Mouse (Mus musculus): ENCODE results near the gene Fancc.
"Not testable (repeated sequence)": the region's sequence is repeated elsewhere in the genome, so short reads cannot be mapped to it uniquely, and the experiment has no call there.

Fancc gene

DNA sequence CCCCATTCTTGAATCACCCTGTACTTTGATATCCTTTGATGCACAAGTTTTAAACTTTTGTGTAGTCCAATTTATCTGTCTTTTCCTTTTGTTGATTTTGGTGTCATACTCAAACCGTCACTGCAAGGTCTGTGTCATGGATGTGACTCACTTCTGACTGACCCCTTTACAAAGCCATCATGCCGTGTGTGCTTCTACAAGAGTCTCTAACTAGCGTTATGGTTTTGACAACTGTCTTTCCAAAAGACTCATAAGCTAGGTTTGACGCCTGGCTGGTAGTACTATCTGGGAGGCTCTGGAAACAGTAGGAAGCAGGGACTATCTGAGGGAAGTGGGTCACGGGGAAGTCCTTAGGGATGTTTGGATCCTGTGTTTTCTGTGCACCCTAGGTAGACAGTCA is 180.7 kb downstream of the Fancc start:
- DNase-seq (ENCODE audit: low spot score) = no peak

DNA sequence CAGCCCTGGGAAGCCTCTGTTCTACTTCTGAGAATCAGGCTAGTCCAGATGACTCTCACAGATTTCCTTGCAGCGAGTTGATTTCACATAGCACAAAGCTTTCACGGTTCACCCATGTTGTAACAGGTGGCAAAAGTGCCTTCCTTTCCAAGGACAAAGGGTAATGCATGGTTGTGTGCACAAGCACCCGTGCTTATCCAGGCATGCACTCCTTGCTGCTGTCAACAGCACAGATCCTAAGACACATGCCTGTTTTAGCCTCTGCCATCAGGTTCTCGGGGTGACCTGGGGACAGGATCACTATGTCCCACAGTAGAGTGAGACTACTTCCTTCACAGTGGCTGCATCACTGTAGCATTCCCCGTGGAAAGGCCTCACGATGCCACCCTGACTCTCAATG is 181.3 kb downstream of the Fancc start:
- DNase-seq (ENCODE audit: low spot score) = no peak

GRCm38 (mm10) chr13:63315111-63315510 is 182.0 kb downstream of the Fancc start:
- not testable (repeated sequence) for DNase-seq (ENCODE audit: low spot score)

DNA sequence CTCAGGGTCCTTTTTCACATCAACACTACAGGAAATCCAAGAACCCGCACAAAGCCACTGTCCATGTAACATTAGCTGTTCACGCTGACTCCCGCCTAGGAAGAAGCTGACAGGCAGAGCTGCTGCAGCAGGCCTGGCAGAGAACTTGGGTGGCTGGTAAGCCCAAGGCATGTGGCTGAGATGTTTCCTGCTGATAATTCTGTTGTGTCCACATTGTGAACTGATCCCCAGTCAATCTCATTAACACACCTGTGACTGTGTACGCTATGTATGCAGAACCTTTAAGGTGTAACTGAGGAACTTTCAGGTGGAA is 182.5 kb downstream of the Fancc start:
- no peak for DNase-seq (ENCODE audit: low spot score)

DNA sequence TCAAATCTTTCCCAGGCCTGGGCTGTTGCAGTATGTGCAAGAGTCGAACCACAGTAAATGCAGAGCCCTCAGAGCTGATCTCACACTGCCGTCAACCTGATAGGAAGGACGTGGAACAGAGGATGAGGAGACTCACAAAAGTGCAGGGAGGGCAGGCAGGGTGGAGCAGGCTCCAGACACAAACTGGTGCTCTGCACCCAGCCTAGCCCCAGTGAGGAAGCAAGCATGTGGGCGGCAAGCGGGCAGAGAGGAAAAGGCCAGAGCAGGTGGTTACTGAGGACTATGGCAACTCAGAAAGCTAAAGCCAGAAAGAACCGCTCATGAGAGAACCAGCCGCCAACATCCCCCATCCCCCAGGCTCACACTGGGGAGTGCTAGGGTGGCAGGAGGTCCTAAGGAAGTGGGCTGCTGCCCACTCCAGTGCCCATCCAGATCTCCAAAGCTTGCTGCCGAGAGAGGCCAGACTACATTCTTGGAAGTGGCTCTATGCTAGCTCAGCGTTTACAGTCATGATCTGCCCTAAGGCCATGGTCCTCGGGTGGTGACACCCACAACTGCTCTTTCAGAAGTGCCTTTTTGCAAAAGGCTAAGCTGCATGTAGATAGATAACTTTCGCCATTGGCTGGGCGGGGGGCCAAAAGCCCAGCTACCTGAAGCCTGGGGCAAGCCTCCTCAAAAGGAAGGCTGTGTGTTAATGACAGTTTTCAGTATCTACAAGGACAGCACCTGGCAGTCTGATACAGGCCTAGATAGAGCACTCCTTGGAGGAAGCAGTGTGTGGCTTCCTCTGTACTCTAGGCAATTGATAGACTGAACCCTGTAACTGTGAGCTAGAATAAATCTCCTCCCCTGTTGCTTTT is 183.1 kb downstream of the Fancc start:
- DNase-seq (ENCODE audit: low spot score) = no peak

DNA sequence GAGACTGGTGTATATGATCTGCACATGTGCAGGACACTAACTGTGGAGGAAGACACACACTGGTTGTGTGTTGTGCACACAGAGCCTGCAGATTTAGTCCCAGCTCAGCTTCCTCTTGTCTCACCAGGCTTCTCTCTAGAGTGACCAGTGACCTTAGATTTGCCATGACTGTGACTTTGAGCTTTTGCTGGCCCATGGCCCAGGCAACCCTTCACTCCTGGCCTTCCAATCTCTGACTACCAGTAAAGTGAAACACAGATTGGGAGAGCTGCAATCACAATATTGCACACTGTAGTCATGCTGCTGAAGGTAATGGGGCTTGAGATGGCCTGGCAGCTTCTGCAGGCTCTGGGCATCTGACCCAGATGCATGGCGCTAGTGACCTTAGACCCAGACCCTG is 183.8 kb downstream of the Fancc start:
- DNase-seq (ENCODE audit: low spot score) = no peak

DNA sequence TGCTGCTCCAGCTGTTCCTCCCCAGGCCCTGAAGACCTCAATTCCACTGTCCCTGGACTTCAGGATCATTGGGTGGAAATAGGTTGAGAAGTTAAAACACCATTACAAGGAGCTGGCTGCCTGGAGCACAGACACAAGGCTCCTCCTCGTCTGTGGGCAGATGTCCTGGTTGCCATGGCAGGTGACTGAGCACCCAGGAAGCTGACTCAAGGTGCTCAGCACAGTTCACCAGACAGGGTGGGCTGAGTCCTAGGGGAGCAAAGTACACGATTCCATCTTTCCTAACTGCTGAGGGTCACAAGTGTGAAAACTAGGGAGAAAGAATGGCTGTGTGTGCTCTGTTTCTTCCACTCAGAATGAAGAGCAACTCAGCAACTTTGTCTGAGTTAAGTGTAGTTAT is 185.9 kb downstream of the Fancc start:
- DNase-seq (ENCODE audit: low spot score) = no peak

DNA sequence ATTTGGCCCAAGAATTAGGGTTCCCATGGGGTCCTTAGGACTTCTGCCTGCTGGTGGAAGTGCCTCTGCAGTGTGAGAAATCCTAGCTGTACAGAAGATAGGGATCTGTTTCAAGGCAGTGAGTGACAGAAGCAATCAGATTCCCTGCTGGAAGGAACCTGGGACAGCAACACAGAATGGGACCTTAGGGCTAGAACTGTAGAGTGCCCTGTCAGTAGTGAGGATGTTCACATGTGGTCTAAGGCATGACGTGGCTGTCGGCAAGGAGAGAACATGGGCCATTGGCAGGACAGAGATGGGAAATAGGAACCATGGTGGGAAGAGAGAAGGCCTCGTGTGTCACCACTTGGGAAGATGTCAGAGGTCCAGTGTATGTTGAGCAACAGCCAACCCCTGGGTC is 187.5 kb downstream of the Fancc start:
- no peak for DNase-seq (ENCODE audit: low spot score)

DNA sequence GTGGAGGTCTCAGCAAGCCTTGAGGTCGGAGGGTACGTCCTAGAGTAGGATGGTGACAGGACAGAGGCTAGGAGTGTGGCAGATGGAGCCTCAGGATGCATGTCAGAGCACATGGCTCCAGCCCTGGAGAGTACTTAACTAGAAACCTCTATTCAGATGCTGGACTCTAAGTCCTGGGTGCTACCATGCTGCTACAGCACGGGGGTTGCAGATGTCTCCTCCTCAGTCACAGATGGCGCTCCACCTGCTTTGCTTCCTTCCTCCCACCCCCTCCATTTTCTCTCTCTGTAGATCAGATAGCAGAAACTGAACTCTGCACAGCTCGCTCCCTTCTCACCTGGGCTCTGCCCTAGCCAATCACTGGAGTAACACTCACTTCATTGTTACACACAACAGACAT is 190.3 kb downstream of the Fancc start:
- DNase-seq (ENCODE audit: low spot score) = no peak

DNA sequence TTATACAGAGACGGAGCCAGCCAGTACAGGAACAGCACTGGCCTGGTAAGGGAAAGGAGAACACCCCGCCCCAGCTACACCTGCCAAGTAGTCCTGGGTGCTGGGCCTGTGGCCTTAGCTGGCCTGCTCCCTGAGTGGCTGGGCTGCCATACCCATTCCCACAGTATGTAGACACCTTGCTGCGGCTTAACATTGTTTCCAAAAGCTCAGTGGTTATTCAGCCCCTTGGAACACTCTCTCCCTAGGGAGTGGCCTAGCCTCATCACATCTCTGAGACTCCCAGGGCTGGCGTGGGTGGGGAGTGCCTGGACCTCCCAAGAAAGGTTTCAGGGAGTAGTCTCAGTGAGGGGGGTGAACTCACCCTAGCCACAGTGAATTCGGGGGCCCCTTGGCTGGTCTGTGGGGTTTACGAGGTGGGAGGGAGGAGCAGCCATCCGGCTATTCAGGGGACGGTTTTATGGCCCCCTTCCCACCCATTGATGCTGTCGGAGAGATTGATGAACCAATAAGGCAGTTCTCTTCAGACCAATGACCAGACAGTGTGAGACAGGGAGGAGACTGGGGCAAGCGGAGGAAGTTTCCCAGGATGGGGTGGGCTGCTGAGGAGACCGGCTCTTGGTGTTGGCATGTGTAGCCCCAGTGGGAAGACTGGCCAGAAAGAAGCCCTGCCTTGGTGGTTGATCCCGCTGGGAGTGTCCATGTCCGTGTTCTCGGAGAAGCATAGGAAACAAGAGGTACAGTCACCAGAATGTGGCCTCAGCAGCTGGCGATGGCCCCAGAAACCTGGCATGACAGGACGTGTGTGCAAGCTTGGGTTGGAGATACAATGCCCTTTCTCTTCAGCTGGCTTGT is 191.7 kb downstream of the Fancc start:
- no peak for DNase-seq (ENCODE audit: low spot score)

GRCm38 (mm10) chr13:63304799-63305159 is 192.3 kb downstream of the Fancc start:
- no peak for DNase-seq (ENCODE audit: low spot score)

- no peak for DNase-seq (ENCODE audit: low spot score)
These were observed 192.8 kb downstream of the Fancc start for GRCm38 (mm10) chr13:63304124-63304792.

- DNase-seq (ENCODE audit: low spot score) = no peak
These were observed 194.7 kb downstream of the Fancc start for GRCm38 (mm10) chr13:63302381-63302780.

DNA sequence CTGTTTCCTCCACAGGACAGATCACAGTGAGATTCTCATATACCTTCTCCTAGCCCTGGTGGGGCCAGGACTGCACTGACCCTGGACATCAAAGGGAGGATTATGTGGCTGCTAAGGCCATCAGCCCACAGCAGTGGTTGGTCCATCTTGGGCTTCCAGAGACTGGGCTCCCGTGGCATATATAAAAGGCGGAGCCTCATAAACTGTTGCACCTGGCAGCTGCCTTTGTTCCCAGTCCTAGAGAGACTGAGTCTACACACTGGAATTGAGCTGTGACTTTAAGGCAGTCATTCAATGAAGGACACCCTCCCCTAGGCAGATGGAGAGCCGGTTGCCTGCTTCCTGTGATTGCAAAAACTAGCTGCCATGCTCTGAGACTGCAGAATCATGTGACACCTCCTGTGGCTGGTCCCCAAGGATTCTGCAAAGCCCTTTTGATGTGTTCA is 195.3 kb downstream of the Fancc start:
- DNase-seq (ENCODE audit: low spot score) = no peak

DNA sequence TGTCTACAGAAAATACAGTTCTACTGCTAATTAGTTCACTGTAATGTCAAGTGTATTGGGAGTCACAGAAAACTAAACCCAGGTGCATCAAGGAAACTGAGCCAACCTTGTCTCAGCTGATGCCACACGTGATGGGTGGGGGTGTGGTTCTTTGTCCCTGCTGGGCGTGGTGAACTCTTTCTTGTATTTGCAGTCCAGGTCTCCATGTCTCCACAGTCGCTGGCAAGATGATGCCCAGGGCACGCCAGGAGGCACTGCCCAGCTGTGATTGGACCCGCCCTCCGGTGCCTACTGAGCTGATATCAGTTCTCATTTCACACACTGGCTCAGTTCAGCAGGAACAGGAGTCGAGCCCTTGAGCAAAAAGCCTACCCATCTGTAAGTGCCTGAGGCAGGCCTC is 196.1 kb downstream of the Fancc start:
- no peak for DNase-seq (ENCODE audit: low spot score)

DNA sequence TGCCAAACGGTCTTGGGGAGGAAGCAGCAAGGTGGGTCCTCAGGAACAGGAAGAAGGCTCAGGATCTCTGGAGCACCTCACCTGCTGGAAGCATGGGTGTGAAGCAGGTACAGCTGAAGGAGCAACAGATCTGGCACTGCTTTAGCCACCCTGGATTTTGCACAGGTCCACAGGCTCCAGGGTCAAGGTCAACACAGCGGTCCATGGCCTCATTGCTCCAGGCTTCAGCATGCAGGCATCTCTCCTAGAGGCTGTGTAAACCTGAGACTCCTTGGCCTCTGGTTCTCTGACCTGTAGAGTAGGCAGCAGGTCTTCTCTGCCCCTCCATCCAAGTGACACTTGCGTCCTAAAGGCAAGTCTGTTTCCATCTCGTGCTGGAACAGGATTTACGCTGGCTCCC is 198.1 kb downstream of the Fancc start:
- DNase-seq (ENCODE audit: low spot score) = no peak

GRCm38 (mm10) chr13:63297933-63298332 is 199.1 kb downstream of the Fancc start:
- DNase-seq (ENCODE audit: low spot score) = no peak

DNA sequence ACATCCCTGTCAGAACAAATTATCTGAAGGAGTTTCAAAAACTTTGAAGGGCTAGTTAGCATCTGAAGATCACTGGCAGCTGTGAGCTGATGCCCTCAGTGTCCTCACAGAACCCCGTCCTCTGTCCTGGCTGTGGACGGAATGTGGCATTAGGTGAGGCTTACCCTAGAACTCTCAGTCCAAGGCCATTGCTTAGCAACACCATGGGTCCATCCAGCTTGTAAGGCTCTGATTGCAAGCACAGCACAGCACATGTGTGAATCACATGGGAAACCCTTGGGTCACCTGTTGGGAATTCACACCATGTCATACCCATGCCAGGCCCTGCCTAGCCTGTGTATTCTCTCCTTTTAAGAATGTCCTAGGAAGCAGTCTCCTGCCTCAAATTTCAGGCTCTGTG is 200.1 kb downstream of the Fancc start:
- no peak for DNase-seq (ENCODE audit: low spot score)

GRCm38 (mm10) chr13:63296300-63296699 is 200.8 kb downstream of the Fancc start:
- DNase-seq (ENCODE audit: low spot score) = no peak

DNA sequence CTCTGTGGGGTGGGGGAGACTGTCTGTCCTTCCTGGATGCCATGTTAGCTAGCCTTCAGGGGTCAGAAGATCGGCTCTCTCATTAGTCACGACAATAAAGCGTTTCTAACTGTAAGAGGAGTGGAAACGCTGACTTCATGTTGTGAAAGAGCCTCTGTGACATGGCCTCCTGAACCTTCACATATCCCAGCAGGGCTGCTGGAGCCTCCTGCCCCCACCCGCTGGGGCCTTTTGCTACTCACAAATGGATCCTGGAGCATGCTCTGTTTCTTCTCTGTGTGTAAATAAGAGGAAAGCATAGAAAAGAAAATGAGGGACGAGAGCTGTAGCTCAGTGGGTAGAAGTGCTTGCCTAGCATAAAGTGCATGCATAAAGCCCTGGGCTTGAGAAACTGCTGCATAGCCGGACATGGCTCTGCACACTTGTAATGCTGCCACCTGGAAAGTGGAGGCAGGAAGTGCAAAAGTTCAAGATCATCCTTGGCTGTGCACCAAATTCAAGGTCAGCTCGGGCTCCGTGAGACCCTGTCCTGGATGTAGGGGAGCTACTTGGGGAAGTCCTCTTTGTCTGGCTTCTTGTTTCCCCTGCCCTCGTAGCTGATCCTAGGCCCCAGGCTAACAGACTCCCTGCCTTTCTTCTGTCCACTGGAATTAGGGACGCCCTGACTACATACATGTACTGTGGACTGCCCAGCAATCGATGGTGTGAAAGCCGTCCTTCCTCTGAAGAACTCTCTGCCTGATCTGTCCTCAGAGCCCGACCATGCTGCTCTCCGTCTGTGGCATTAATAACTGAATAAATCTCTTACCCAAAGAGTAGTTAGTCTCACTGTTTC is 202.5 kb downstream of the Fancc start:
- DNase-seq (ENCODE audit: low spot score) = peak; percentile 29

DNA sequence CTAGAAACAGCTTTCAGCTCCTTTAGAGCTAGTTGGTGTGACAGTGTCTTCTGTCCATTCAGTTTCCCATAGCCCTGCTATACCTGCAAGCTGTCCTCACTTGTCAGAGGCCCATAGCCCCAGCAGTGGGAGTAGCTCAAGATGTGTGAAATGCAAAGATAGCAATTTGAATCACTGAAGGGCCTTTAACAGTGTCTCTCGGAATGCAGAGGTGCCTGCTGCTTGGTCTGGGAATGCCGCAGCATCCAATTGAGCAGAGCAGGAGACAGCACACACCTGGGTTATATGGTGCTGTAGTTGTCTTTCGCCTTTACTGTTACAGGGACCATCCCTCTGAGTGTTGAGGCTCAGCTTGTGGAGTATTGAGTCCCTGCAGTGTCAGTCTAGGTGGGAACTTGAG is 203.4 kb downstream of the Fancc start:
- DNase-seq (ENCODE audit: low spot score) = no peak

GRCm38 (mm10) chr13:63291016-63291415 is 206.1 kb downstream of the Fancc start:
- no peak for DNase-seq (ENCODE audit: low spot score)

All from ovary, adult 18-20 months (tissue).